Mouse (Mus musculus): ENCODE results near the gene Rbm42.

The Rbm42 gene

GRCm38 (mm10) chr7:30649591-30650540 is at the start of gene Rbm42:
Rbm42 (minus strand) TSS chr7:30650317.
- in situ Hi-C loops (cut with MboI, MseI) = no loop called here

DNA sequence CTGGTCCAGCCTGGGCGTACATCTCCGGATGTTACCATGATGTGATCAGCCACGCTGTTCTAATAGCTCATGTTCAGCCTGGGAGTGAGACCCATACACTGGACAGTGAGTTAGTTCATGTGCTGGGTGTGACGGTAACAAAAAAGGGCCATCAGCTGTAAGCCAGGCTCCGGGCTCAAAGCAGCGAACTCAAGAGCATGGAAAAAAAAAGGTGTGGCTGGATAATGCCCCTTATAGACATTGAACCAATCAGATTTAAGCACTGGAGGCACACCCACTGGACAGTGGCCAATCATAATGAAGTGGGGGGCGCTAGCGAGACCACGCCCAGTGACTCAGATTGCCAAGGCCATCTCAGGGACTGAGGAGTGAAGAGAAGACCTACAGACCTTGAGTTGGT is 48.5 kb upstream of the Rbm42 start, which contains the start of gene 2200002J24Rik:
Gene 2200002J24Rik, plus strand, starts transcription at position 338 of the 400 bp plus-strand sequence.
- in situ Hi-C loops (cut with MboI, MseI) = loop anchor here (25.0 kb wide), 1 partner anchor 1086 kb away; no protein-coding TSS in a partner anchor

DNA sequence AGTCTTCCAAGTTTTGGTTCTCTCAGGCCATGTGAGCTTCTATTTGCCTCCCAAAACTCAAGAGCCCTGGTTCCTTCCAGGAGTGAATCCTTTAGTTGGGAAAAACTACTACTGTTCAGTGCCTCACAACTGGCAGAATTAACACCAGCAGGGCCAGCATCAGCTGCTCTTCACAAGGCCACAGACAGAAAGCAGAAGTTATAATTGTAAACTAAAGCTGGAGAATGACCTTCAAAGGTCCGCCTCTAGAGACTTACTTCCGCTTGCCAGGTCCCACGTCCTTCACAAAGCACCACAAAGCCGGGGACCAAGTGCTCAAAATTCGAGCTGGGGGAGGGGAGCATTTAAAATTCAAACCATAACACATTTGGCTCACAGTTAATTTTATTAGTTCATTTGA is 48.0 kb upstream of the Rbm42 start:
- in situ Hi-C loops (cut with MboI, MseI) = loop anchor here (25.0 kb wide), 1 partner anchor 1086 kb away; no protein-coding TSS in a partner anchor

DNA sequence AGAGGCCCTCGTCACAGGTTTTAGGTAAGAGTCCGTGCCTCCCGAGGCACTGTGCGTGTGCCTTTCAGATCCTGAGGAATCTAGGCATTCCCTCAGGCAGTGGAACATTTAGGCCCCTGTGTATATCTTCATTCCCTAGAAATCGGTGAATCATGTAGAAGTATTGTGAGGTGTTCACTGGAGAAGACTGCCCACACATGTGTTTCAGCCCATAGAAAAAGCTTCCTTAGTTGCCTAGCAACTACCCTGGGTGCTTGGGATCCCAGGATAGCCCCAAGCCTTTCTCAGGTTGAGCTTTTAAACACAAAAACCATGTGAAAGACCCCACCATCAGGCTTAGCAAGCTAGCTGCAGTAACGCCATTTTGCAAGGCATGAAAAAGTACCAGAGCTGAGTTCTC is 38.2 kb upstream of the Rbm42 start:
- in situ Hi-C loops (cut with MboI, MseI) = loop anchor here (25.0 kb wide), 1 partner anchor 1076 kb away; no protein-coding TSS in a partner anchor

GRCm38 (mm10) chr7:30683425-30683824 is 33.3 kb upstream of the Rbm42 start:
- in situ Hi-C loops (cut with MboI, MseI) = loop anchor here (25.0 kb wide), 1 partner anchor 1071 kb away; no protein-coding TSS in a partner anchor

DNA sequence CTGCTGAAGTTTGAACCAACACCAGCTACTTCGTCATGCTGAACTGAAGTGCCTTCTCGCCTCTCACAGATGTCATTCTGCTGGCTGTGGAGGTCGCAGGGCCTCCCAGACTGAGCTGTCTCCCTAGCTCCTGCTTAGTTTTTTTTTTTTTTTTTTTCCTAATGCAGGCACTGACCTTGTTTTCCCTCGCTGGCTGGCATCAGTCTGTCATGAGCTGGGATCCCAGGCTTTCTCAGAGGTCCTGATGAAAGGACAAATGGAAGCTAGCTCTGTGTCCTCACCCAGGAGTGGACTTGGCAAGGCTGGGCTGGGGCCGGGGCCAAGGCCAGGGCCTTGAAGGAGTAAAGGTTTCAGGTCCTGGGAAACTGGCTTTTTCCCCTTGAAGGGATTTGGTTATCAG is 31.8 kb upstream of the Rbm42 start:
- in situ Hi-C loops (cut with MboI, MseI) = loop anchor here (25.0 kb wide), 1 partner anchor 1070 kb away; no protein-coding TSS in a partner anchor

GRCm38 (mm10) chr7:30678263-30678975 is 28.3 kb upstream of the Rbm42 start:
- in situ Hi-C loops (cut with MboI, MseI) = loop anchor here (25.0 kb wide), 1 partner anchor 1066 kb away; no protein-coding TSS in a partner anchor

GRCm38 (mm10) chr7:30671480-30671879 is 21.4 kb upstream of the Rbm42 start, which contains the start of gene Pmis2:
Pmis2 (minus strand) TSS chr7:30671605.
- in situ Hi-C loops (cut with MboI, MseI) = no loop called here

GRCm38 (mm10) chr7:30669229-30669628 is 19.1 kb upstream of the Rbm42 start:
- in situ Hi-C loops (cut with MboI, MseI) = no loop called here

DNA sequence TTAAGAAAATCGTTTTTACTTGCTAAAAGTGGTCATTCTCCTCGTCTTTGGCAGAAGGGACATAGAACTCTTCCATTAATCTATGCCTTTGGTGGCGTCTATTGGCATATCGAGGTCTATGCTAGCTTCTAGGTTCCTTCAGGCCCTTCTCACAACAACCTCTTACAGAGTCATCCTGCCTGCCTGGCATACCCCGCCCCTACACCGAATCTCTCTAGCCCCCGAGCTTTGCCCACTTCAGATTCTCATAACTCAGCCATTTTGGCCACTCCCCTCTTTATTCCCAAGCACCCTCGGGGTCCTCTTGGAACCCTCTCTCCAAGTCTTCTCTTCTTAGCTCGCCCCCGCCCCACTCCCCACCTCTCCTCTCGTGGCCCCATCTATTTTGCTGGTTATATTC is 15.2 kb upstream of the Rbm42 start:
- in situ Hi-C loops (cut with MboI, MseI) = no loop called here

DNA sequence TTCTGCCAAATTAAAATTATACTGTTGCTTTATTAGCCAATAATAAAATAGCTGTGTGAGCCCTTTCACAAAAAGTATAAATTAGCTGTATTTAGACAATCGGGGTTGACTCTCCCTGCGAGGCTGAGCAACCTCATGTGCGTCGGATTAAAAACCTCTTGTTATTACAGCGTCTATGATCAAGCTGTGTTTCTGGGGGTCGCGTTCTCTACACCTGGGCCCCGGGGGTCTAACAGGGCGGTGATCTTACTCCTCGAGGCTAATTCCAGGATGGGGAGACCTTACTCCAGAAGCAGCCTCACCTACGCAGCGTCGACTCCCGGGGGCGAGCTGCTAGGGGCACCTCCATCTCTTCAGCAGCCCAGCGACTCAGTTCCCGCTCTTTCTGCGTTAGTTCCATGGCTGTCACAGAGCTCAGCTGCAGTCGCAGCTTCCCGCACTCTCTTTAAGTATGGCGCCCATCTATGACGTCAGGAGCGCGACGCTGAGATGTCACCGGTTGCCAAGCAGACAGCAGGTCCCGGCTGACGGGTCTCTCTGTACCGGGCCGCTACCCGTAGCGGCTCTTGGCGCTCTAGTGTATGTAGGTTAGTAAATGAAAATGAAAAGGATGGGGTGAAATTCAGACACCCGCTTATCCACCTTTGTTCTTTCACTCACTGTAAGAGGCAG is 14.5 kb upstream of the Rbm42 start, which contains the start of gene Haus5:
Gene Haus5, minus strand, starts transcription at position 466 of the 672 bp plus-strand sequence.
- in situ Hi-C loops (cut with MboI, MseI) = no loop called here

DNA sequence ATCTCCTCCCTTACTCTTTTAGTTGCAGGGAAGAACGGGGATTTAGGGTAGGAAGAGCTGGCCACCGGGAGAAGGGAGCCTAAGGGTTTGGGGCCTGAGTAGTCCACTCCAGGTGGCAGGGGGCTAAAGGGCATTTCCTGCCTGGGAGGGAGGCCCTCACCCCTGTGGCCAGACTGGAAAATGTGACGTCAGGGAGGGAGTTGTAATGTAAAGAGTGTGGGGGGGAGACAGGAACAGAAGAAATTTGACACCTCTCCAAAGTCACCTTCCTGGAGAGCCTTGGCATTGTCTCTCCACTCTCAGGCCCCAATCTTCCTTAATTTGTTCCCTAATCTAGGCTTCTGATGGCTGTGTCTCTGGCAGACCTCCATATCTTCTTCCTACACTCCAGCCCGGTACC is 11.0 kb downstream of the Rbm42 start:
- in situ Hi-C loops (cut with MboI, MseI) = no loop called here

- in situ Hi-C loops (cut with MboI, MseI) = no loop called here
These were observed 13.7 kb downstream of the Rbm42 start for GRCm38 (mm10) chr7:30636395-30636794.

DNA sequence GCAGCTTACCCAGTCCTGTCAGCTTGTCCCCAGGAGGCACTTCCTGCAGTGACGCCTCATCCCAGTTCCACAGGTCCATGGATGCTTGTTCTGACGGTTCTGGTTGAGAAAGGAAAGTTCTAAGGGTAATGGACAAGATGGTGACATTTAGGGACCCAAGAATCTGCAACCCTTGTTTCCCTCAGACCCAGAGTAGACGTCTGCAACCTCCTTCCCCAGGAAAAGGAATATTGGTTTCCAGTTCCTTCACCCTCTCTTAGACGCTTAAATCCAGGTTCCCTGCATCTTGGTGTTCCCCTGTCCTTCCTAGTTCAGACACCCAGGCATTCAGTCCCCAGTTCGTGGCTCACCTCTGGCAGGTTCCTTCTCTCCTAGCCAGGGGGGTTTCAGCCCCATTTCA is 14.4 kb downstream of the Rbm42 start, which contains the start of gene Etv2:
Gene Etv2, minus strand, starts transcription at position 101 of the 400 bp plus-strand sequence.
- in situ Hi-C loops (cut with MboI, MseI) = no loop called here

GRCm38 (mm10) chr7:30634621-30635020 is 15.5 kb downstream of the Rbm42 start:
- in situ Hi-C loops (cut with MboI, MseI) = no loop called here

DNA sequence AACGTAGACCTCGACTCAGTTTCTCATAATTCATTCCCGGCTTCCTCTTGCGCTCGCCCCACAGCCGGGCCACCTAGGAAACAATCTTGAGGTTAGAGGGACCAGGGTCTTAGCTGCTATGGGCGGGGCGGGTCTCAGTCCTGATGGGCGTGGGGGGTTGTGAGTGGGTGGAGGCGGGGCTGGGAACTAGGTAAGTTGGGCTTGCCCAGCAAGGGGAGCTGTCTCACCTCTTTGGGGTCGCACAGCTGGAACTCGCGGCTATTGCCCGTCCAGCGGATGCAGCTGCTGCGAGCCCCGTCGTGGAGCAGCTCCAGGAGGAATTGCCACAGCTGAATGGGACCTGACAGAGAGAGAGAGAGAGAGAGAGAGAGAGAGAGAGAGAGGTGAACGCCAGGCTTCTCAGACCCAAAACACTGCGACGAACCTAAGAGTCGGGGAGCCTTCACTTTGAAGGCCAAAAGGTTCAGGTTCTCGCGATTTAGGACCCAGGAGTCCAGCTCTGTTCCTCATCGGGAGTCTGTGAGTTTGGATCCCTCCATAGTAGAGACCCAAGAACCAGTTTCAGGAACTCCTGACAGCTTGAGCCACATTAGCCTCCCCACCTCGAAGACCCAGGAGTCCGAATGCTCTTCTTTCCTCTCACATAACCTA is 16.2 kb downstream of the Rbm42 start:
- in situ Hi-C loops (cut with MboI, MseI) = no loop called here

GRCm38 (mm10) chr7:30629013-30629412 is 21.1 kb downstream of the Rbm42 start:
- in situ Hi-C loops (cut with MboI, MseI) = no loop called here

GRCm38 (mm10) chr7:30626647-30627046 is 23.5 kb downstream of the Rbm42 start:
- in situ Hi-C loops (cut with MboI, MseI) = no loop called here

GRCm38 (mm10) chr7:30625530-30626384 is 24.4 kb downstream of the Rbm42 start, which contains the start of gene Cox6b1:
Cox6b1 (minus strand) TSS chr7:30626151.
- in situ Hi-C loops (cut with MboI, MseI) = no loop called here

GRCm38 (mm10) chr7:30619202-30619601 is 30.9 kb downstream of the Rbm42 start:
- in situ Hi-C loops (cut with MboI, MseI) = loop anchor here (5.0 kb wide), 1 partner anchor 127 kb away; the partner anchor contains the start of gene Prodh2
